Mouse (Mus musculus) neural tube, embryonic 12.5 days (tissue): ENCODE measurements around the gene Tab1. TPM values are rescaled to one million over a fixed set of nuclear protein-coding genes. Genes with fewer than 3 reads are reported as not detected.
A peak's percentile ranks its signal among the peaks of the same experiment; 100 is the strongest.
"Not testable (repeated sequence)": the region's sequence is repeated elsewhere in the genome, so short reads cannot be mapped to it uniquely, and the experiment has no call there.

Experiments used
- ATAC-seq: fragments of 200-750 bp; cut with Nextera tagmentation; 2 replicates; pipeline ENCODE4 v1.8.0; 2017; ENCODE audit warnings: low read depth, mild to moderate bottlenecking, moderate TSS enrichment, moderate library complexity; ENCODE audit not compliant: low FRiP score
- H3K27ac ChIP-seq: fragments of 300-500 bp; sonication (generic); 2 replicates; pipeline ENCODE4 v1.5.1; 2016
- H3K27me3 ChIP-seq: fragments of 300-500 bp; sonication (generic); replicated peaks from 2 replicates; pipeline ENCODE4 v1.6.1; 2016; ENCODE audit warnings: mild to moderate bottlenecking
- H3K36me3 ChIP-seq: fragments of 300-500 bp; sonication (generic); 2 replicates; pipeline ENCODE4 v1.6.1; 2016; ENCODE audit warnings: mild to moderate bottlenecking
- H3K4me1 ChIP-seq: fragments of 300-500 bp; sonication (generic); 2 replicates; pipeline ENCODE4 v1.6.1; 2016
- H3K4me2 ChIP-seq: fragments of 300-500 bp; sonication (generic); replicated peaks from 2 replicates; pipeline ENCODE4 v1.6.1; 2016; ENCODE audit warnings: mild to moderate bottlenecking
- H3K4me3 ChIP-seq: fragments of 300-500 bp; sonication (generic); 2 replicates; pipeline ENCODE4 v1.5.1; 2016
- H3K9ac ChIP-seq: fragments of 300-500 bp; sonication (generic); 2 replicates; pipeline ENCODE4 v1.6.1; 2016; ENCODE audit warnings: mild to moderate bottlenecking
- H3K9me3 ChIP-seq: fragments of 300-500 bp; sonication (generic); 2 replicates; pipeline ENCODE4 v1.6.1; 2016; ENCODE audit warnings: mild to moderate bottlenecking
- WGBS: fragments of 180-500 bp; shearing (Covaris S2); methylation state at CpG from one replicate; pipeline ENCODE4 v1.1.7; 2016; 5-methylcytosine and 5-hydroxymethylcytosine counted together
- polyA plus RNA-seq: library from polyadenylated mRNA; unstranded; fragments of >200 nt; fragmentation: Nextera tagmentation; extraction: Ambion mirVana; gene quantifications from 2 replicates; pipeline ENCODE4 v1.2.1, GENCODE M21; 2016

Gene Tab1
- polyA plus RNA-seq, 1 experiment from 2014 or later = 42.4 TPM

- H3K9me3 ChIP-seq = no peaks in the 10 kb centered on the region
- WGBS = 88% methylated on average over 3 of the region's 3 CpGs
- H3K4me2 ChIP-seq = no peak overlapping the region
- H3K27me3 ChIP-seq = no peaks in the 10 kb centered on the region
- H3K27ac ChIP-seq = no peak overlapping the region
- no peak for ATAC-seq
- H3K4me3 ChIP-seq = no peak overlapping the region
- no peaks in the 10 kb centered on the region for H3K4me1 ChIP-seq
- H3K9ac ChIP-seq = no peak overlapping the region
- H3K36me3 ChIP-seq = peaks cover 3% of the 10 kb centered on the region; the same call in 1 of the 2 replicates
Observed at GRCm38 (mm10) chr15:80107575-80107974, 25.4 kb upstream of the Tab1 start.

- Histone ChIP-seq H3K27me3 (no peaks in the 10 kb centered on the region), H3K4me2 (no peak overlapping the region), H3K4me3 (no peak overlapping the region), H3K4me1 (no peaks in the 10 kb centered on the region), H3K36me3 (peaks cover 9% of the 10 kb centered on the region), H3K27ac (no peak overlapping the region), H3K9me3 (no peaks in the 10 kb centered on the region), H3K9ac (no peak overlapping the region)
- 85% methylated on average over 12 of the region's 12 CpGs for WGBS
- no peak for ATAC-seq
Observed at GRCm38 (mm10) chr15:80111436-80111835, 21.5 kb upstream of the Tab1 start.

GRCm38 (mm10) chr15:80112499-80112898 is 20.4 kb upstream of the Tab1 start:
- H3K4me2 ChIP-seq = no peak overlapping the region
- no peak overlapping the region for H3K27ac ChIP-seq
- no peaks in the 10 kb centered on the region for H3K4me1 ChIP-seq
- H3K9me3 ChIP-seq = no peaks in the 10 kb centered on the region
- 40% methylated on average over 2 of the region's 2 CpGs for WGBS
- peaks cover 9% of the 10 kb centered on the region for H3K36me3 ChIP-seq
- no peak overlapping the region for H3K4me3 ChIP-seq
- ATAC-seq = no peak
- H3K9ac ChIP-seq = no peak overlapping the region
- no peaks in the 10 kb centered on the region for H3K27me3 ChIP-seq

- no peak for ATAC-seq
- Histone ChIP-seq H3K27me3 (no peaks in the 10 kb centered on the region), H3K9ac (no peak overlapping the region), H3K4me3 (no peak overlapping the region), H3K9me3 (no peaks in the 10 kb centered on the region), H3K36me3 (peaks cover 9% of the 10 kb centered on the region), H3K4me2 (no peak overlapping the region), H3K4me1 (no peaks in the 10 kb centered on the region), H3K27ac (no peak overlapping the region)
- 93% methylated on average over 7 of the region's 7 CpGs for WGBS
Observed at GRCm38 (mm10) chr15:80114414-80114813, 18.5 kb upstream of the Tab1 start.

- no peak overlapping the region for H3K27ac ChIP-seq
- H3K9me3 ChIP-seq = no peaks in the 10 kb centered on the region
- H3K4me1 ChIP-seq = no peaks in the 10 kb centered on the region
- 65% methylated on average over 5 of the region's 5 CpGs for WGBS
- no peak overlapping the region for H3K4me3 ChIP-seq
- H3K9ac ChIP-seq = no peak overlapping the region
- H3K27me3 ChIP-seq = no peaks in the 10 kb centered on the region
- 0 out of 2 replicates have a peak overlapping the region, but pooled peaks have one; percentile 6 for H3K4me2 ChIP-seq
- no peak for ATAC-seq
- peaks cover 9% of the 10 kb centered on the region for H3K36me3 ChIP-seq
Observed at GRCm38 (mm10) chr15:80115256-80115655, 17.7 kb upstream of the Tab1 start.

- H3K9ac ChIP-seq = no peak overlapping the region
- H3K4me1 ChIP-seq = no peaks in the 10 kb centered on the region
- no peak overlapping the region for H3K4me3 ChIP-seq
- H3K4me2 ChIP-seq = 0 out of 2 replicates have a peak overlapping the region, but pooled peaks have one; percentile 6
- H3K36me3 ChIP-seq = peaks cover 9% of the 10 kb centered on the region
- WGBS = 73% methylated on average over 13 of the region's 13 CpGs
- ATAC-seq = no peak
- no peak overlapping the region for H3K27ac ChIP-seq
- H3K9me3 ChIP-seq = no peaks in the 10 kb centered on the region
- no peaks in the 10 kb centered on the region for H3K27me3 ChIP-seq
Observed at GRCm38 (mm10) chr15:80115866-80116794, 16.8 kb upstream of the Tab1 start.

GRCm38 (mm10) chr15:80117154-80117553 is 15.8 kb upstream of the Tab1 start:
- Histone ChIP-seq H3K9me3 (no peaks in the 10 kb centered on the region), H3K9ac (no peak overlapping the region), H3K27ac (no peak overlapping the region), H3K36me3 (peaks cover 6% of the 10 kb centered on the region; the same call in 1 of the 2 replicates), H3K4me1 (no peaks in the 10 kb centered on the region), H3K4me3 (no peak overlapping the region), H3K4me2 (no peak overlapping the region), H3K27me3 (no peaks in the 10 kb centered on the region)
- ATAC-seq = no peak
- WGBS = 65% methylated on average over 8 of the region's 8 CpGs

GRCm38 (mm10) chr15:80119076-80119475 is 13.9 kb upstream of the Tab1 start:
- WGBS = 91% methylated on average over 6 of the region's 6 CpGs
- Histone ChIP-seq H3K4me2 (no peak overlapping the region), H3K9ac (no peak overlapping the region), H3K27me3 (no peaks in the 10 kb centered on the region), H3K9me3 (no peaks in the 10 kb centered on the region), H3K4me3 (no peak overlapping the region), H3K36me3 (no peaks in the 10 kb centered on the region), H3K27ac (no peak overlapping the region), H3K4me1 (no peaks in the 10 kb centered on the region)
- no peak for ATAC-seq

GRCm38 (mm10) chr15:80121721-80122325 is 11.1 kb upstream of the Tab1 start:
- H3K9ac ChIP-seq = no peak overlapping the region
- H3K27me3 ChIP-seq = no peaks in the 10 kb centered on the region
- no peaks in the 10 kb centered on the region for H3K4me1 ChIP-seq
- ATAC-seq = no peak
- no peak overlapping the region for H3K4me2 ChIP-seq
- H3K9me3 ChIP-seq = no peaks in the 10 kb centered on the region
- no peaks in the 10 kb centered on the region for H3K36me3 ChIP-seq
- H3K4me3 ChIP-seq = no peak overlapping the region
- WGBS = 95% methylated on average over 9 of the region's 9 CpGs
- H3K27ac ChIP-seq = no peak overlapping the region

GRCm38 (mm10) chr15:80122431-80122830 is 10.5 kb upstream of the Tab1 start:
- WGBS = 94% methylated on average over 6 of the region's 6 CpGs
- not testable (repeated sequence) for H3K4me1 ChIP-seq

GRCm38 (mm10) chr15:80124651-80125050 is 8.3 kb upstream of the Tab1 start:
- Histone ChIP-seq H3K4me2 (no peak overlapping the region), H3K27ac (no peak overlapping the region), H3K27me3 (no peaks in the 10 kb centered on the region), H3K4me3 (no peak overlapping the region), H3K9ac (no peak overlapping the region), H3K9me3 (no peaks in the 10 kb centered on the region), H3K4me1 (no peaks in the 10 kb centered on the region), H3K36me3 (no peaks in the 10 kb centered on the region)
- ATAC-seq = no peak
- 77% methylated on average over 4 of the region's 4 CpGs for WGBS

More at GRCm38 (mm10) chr15:80122431-80122830, 10.5 kb upstream of the Tab1 start:
- not testable (repeated sequence) for H3K4me2 ChIP-seq, ATAC-seq, H3K4me3 ChIP-seq, H3K27ac ChIP-seq, H3K27me3 ChIP-seq, H3K9me3 ChIP-seq, H3K36me3 ChIP-seq, H3K9ac ChIP-seq

- 78% methylated on average over 1 of the region's 1 CpGs for WGBS
- ATAC-seq = no peak
- H3K27me3 ChIP-seq = no peaks in the 10 kb centered on the region
- H3K4me1 ChIP-seq = no peaks in the 10 kb centered on the region
- no peak overlapping the region for H3K27ac ChIP-seq
- H3K4me2 ChIP-seq = no peak overlapping the region
- H3K36me3 ChIP-seq = no peaks in the 10 kb centered on the region
- no peak overlapping the region for H3K4me3 ChIP-seq
- no peaks in the 10 kb centered on the region for H3K9me3 ChIP-seq
- H3K9ac ChIP-seq = no peak overlapping the region
Observed at GRCm38 (mm10) chr15:80127191-80127590, 5.7 kb upstream of the Tab1 start.
